Mouse (Mus musculus): ENCODE data around the gene Ppp1r2.

GRCm38 (mm10) chr16:31266692-31267091 is 8.4 kb downstream of the Ppp1r2 start:
- no peak for TF ChIP-seq CTCF (IDR thresholded peaks at IDR 0.05; ENCODE audit: control insufficient read depth, insufficient read depth, insufficient replicate concordance, low read depth, low read length)
- no peak for TF ChIP-seq POLR2A (IDR thresholded peaks at IDR 0.05; ENCODE audit: control insufficient read depth, low read depth, low read length)
